In the genomic region with DNA sequence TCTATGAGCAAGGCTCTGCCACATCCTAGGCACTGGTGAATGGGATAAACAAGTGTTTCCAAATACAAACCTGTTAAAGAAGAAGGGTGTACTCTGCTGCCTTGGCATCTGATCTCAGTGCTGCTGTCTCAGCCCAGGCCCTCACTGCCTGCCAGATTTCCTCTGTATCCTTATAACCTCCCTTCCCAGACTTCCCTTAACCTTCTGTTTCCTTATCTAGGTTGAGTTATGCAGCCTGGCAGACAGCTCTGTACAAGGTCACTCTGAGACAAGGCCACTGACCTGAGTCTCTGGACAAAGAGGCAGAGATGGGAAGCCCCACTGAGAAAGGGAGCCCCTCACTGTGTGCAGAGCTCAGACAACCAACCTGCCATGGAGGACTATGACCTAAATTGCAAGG, we compare ENCODE assay signal across 29 mouse cellular contexts. TPM values are rescaled to one million over a fixed set of nuclear protein-coding genes. Genes with fewer than 3 reads are reported as not detected.
DNase-seq lines count a peak whose midpoint lies in the region; ATAC-seq lines count a peak whose summit lies in the region.
"Had no signal": no experiment of that assay in that cellular context is flagged by ENCODE, and none has a peak within 500 bp of the region (broad histone marks: within the 10 kb centered on the region; RNA-seq: fewer than 3 reads in every experiment).

No protein-coding gene starts in this region.

- peaks cover 5% of the 10 kb centered on the region for H3K4me1 ChIP-seq in heart, embryonic 10.5 days
- peaks cover 24% of the 10 kb centered on the region for H3K4me1 ChIP-seq in heart, embryonic 13.5 days
- peaks cover 6% of the 10 kb centered on the region for H3K4me1 ChIP-seq in heart, embryonic 16.5 days (ENCODE audit: control insufficient read depth, insufficient read depth, low read length)
- H3K4me1 ChIP-seq: embryonic facial prominence, embryonic 10.5 days; embryonic facial prominence, embryonic 13.5 days; forebrain, embryonic 12.5 days; forebrain, embryonic 15.5 days; hindbrain, embryonic 10.5 days; hindbrain, embryonic 13.5 days; intestine, embryonic 15.5 days; kidney, embryonic 15.5 days had no signal

- ATAC-seq in heart, embryonic 13.5 days (ENCODE audit: extremely low read depth, insufficient number of reproducible peaks, low FRiP score, low TSS enrichment): no peak
- ATAC-seq in heart, embryonic 16.5 days (replicated peaks; ENCODE audit: extremely low read depth, insufficient read depth, low FRiP score): peak; percentile 69
- ATAC-seq: activated CD4-positive, CD25-positive, alpha-beta regulatory T cell, adult 4 months; forebrain, embryonic 15.5 days; hindbrain, embryonic 16.5 days; intestine, embryonic 15.5 days had no signal

- no peak overlapping the region for H3K4me3 ChIP-seq in heart, embryonic 10.5 days
- no peak overlapping the region for H3K4me3 ChIP-seq in heart, embryonic 13.5 days
- no peak overlapping the region for H3K4me3 ChIP-seq in heart, embryonic 16.5 days (ENCODE audit: low read length)
- H3K4me3 ChIP-seq: embryonic facial prominence, embryonic 10.5 days; embryonic facial prominence, embryonic 13.5 days; erythroblast, embryonic 14.5 days; forebrain, embryonic 12.5 days; forebrain, embryonic 15.5 days; hindbrain, embryonic 10.5 days; hindbrain, embryonic 13.5 days; intestine, embryonic 15.5 days; kidney, embryonic 15.5 days had no signal

- no peak overlapping the region for H3K4me2 ChIP-seq in heart, embryonic 13.5 days
- no peak overlapping the region for H3K4me2 ChIP-seq in heart, embryonic 16.5 days (ENCODE audit: low read depth, low read length)
- H3K4me2 ChIP-seq: embryonic facial prominence, embryonic 13.5 days; forebrain, embryonic 12.5 days; forebrain, embryonic 15.5 days; hindbrain, embryonic 13.5 days; intestine, embryonic 15.5 days; kidney, embryonic 15.5 days had no signal

- peaks cover 80% of the 10 kb centered on the region for H3K36me3 ChIP-seq in heart, embryonic 10.5 days
- peaks cover 90% of the 10 kb centered on the region for H3K36me3 ChIP-seq in heart, embryonic 13.5 days
- peaks cover 44% of the 10 kb centered on the region for H3K36me3 ChIP-seq in heart, embryonic 16.5 days (ENCODE audit: control insufficient read depth, insufficient read depth)

- intact Hi-C loops in heart, postnatal 25 days (cut with DNase I): no loop called here

- 0 out of 2 replicates have a peak overlapping the region, but pooled peaks have one; percentile 24 for H3K9ac ChIP-seq in heart, embryonic 13.5 days
- H3K9ac ChIP-seq in heart, embryonic 16.5 days (ENCODE audit: low read length): no peak overlapping the region
- H3K9ac ChIP-seq: embryonic facial prominence, embryonic 13.5 days; forebrain, embryonic 12.5 days; forebrain, embryonic 15.5 days; hindbrain, embryonic 13.5 days; intestine, embryonic 15.5 days; kidney, embryonic 15.5 days had no signal

- no peaks in the 10 kb centered on the region for H3K9me3 ChIP-seq in heart, embryonic 10.5 days
- no peaks in the 10 kb centered on the region for H3K9me3 ChIP-seq in heart, embryonic 13.5 days
- no peaks in the 10 kb centered on the region for H3K9me3 ChIP-seq in heart, embryonic 16.5 days (replicated peaks; ENCODE audit: control insufficient read depth, low read length)
- H3K9me3 ChIP-seq: embryonic facial prominence, embryonic 10.5 days; embryonic facial prominence, embryonic 13.5 days; forebrain, embryonic 12.5 days; forebrain, embryonic 15.5 days; hindbrain, embryonic 10.5 days; hindbrain, embryonic 13.5 days; intestine, embryonic 15.5 days; kidney, embryonic 15.5 days had no signal

- no peaks in the 10 kb centered on the region for H3K27me3 ChIP-seq in heart, embryonic 10.5 days (ENCODE audit: insufficient read depth, poor library complexity, severe bottlenecking)
- H3K27me3 ChIP-seq in heart, embryonic 13.5 days (replicated peaks): no peaks in the 10 kb centered on the region
- no peaks in the 10 kb centered on the region for H3K27me3 ChIP-seq in heart, embryonic 16.5 days (ENCODE audit: control insufficient read depth, insufficient read depth, low read length)
- H3K27me3 ChIP-seq: embryonic facial prominence, embryonic 13.5 days; forebrain, embryonic 12.5 days; forebrain, embryonic 15.5 days; hindbrain, embryonic 13.5 days; intestine, embryonic 15.5 days; kidney, embryonic 15.5 days had no signal

- H3K27ac ChIP-seq in heart, embryonic 10.5 days: peak overlapping the region; percentile 62; the same call in 1 of the 2 replicates
- H3K27ac ChIP-seq in heart, embryonic 13.5 days (replicated peaks): peak overlapping the region; percentile 68
- peak overlapping the region; percentile 83 for H3K27ac ChIP-seq in heart, embryonic 16.5 days (ENCODE audit: low read length)
- H3K27ac ChIP-seq: embryonic facial prominence, embryonic 10.5 days; embryonic facial prominence, embryonic 13.5 days; forebrain, embryonic 12.5 days; forebrain, embryonic 15.5 days; hindbrain, embryonic 10.5 days; hindbrain, embryonic 13.5 days; intestine, embryonic 15.5 days; kidney, embryonic 15.5 days had no signal

- peak; percentile 34 to 62 for DNase-seq in adrenal gland, adult (ENCODE audit: inconsistent age in 2 of 2, low spot score in 1 of 2)
- DNase-seq in adrenal gland, postnatal 4 days (ENCODE audit: low spot score in 2 of 2): no peak
- DNase-seq in heart, embryonic 10.5 days (ENCODE audit: low spot score): no peak
- DNase-seq in heart, postnatal 25 days (ENCODE audit: low spot score): no peak
- DNase-seq in heart, postnatal 4 days: no peak
- DNase-seq in heart, adult 18-20 months: no peak
- DNase-seq: adrenal gland, adult 8-10 months; cerebellum, adult 11-12 months; cerebellum, adult 8-10 months; cerebellum, postnatal 10 days; cerebellum, postnatal 36 days; embryo, embryonic 11 days; gastrocnemius, postnatal 25 days; kidney, adult 11 months; kidney, adult 8-10 months; kidney, postnatal 10 days had no signal

RNA-seq across cellular contexts. Expression of a gene that starts 21.9 kb away (rescaled TPM):
- 10 to 100 TPM; 86.4 to 86.8 TPM for total RNA-seq in adrenal gland, postnatal 4 days (2021)
- 142 and 162 TPM in 2 replicates for polyA plus RNA-seq in heart, embryonic 10.5 days (2016; fragmentation: Nextera tagmentation; extraction: Ambion mirVana)
- 100 to 1,000 TPM; 103 to 105 TPM for total RNA-seq in heart, postnatal 25 days (2021)
- polyA plus RNA-seq in heart, embryonic 13.5 days (2015; fragmentation: Nextera tagmentation; extraction: Ambion mirVana): 118 and 123 TPM in 2 replicates
- total RNA-seq in heart, postnatal 4 days (2021): 100 to 1,000 TPM in 1 of 2 experiments, 10 to 100 TPM in 1; 99.3 to 107 TPM
- 117 and 127 TPM in 2 replicates for polyA plus RNA-seq in heart, embryonic 16.5 days (2015; fragmentation: Nextera tagmentation; extraction: Ambion mirVana)
- total RNA-seq in heart, adult 18-20 months (2021): 100 to 1,000 TPM; 106 to 120 TPM

RNA-seq across cellular contexts. Expression of a gene that starts 38.5 kb away (rescaled TPM):
- 10 to 100 TPM; 45.4 to 49.9 TPM for total RNA-seq in adrenal gland, postnatal 4 days (2021)
- polyA plus RNA-seq in heart, embryonic 10.5 days (2016; fragmentation: Nextera tagmentation; extraction: Ambion mirVana): 68.1 and 78.1 TPM in 2 replicates
- 10 to 100 TPM; 24.0 to 24.4 TPM for total RNA-seq in heart, postnatal 25 days (2021)
- polyA plus RNA-seq in heart, embryonic 13.5 days (2015; fragmentation: Nextera tagmentation; extraction: Ambion mirVana): 56.4 and 64.7 TPM in 2 replicates
- 10 to 100 TPM; 31.9 to 33.2 TPM for total RNA-seq in heart, postnatal 4 days (2021)
- 62.6 and 68.5 TPM in 2 replicates for polyA plus RNA-seq in heart, embryonic 16.5 days (2015; fragmentation: Nextera tagmentation; extraction: Ambion mirVana)
- 10 to 100 TPM; 22.8 to 23.2 TPM for total RNA-seq in heart, adult 18-20 months (2021)

RNA-seq across cellular contexts. Expression of a gene that starts 53.5 kb away (rescaled TPM):
- 100 to 1,000 TPM; 100 to 105 TPM for total RNA-seq in adrenal gland, postnatal 4 days (2021)
- 37.1 and 50.4 TPM in 2 replicates for polyA plus RNA-seq in heart, embryonic 10.5 days (2016; fragmentation: Nextera tagmentation; extraction: Ambion mirVana)
- 10 to 100 TPM; 40.5 to 43.7 TPM for total RNA-seq in heart, postnatal 25 days (2021)
- 31.5 and 31.9 TPM in 2 replicates for polyA plus RNA-seq in heart, embryonic 13.5 days (2015; fragmentation: Nextera tagmentation; extraction: Ambion mirVana)
- total RNA-seq in heart, postnatal 4 days (2021): 100 to 1,000 TPM; 103 to 104 TPM
- 31.1 and 32.3 TPM in 2 replicates for polyA plus RNA-seq in heart, embryonic 16.5 days (2015; fragmentation: Nextera tagmentation; extraction: Ambion mirVana)
- total RNA-seq in heart, adult 18-20 months (2021): 10 to 100 TPM; 36.6 to 38.1 TPM

RNA-seq across cellular contexts. Expression of a gene that starts 53.8 kb away (rescaled TPM):
- 1 to 10 TPM; 1.1 to 1.2 TPM for total RNA-seq in adrenal gland, postnatal 4 days (2021)
- 0.95 and 1.8 TPM in 2 replicates for polyA plus RNA-seq in heart, embryonic 10.5 days (2016; fragmentation: Nextera tagmentation; extraction: Ambion mirVana)
- total RNA-seq in heart, postnatal 25 days (2021): under 1 TPM; 0.60 to 0.61 TPM
- polyA plus RNA-seq in heart, embryonic 13.5 days (2015; fragmentation: Nextera tagmentation; extraction: Ambion mirVana): 0.88 and 0.94 TPM in 2 replicates
- total RNA-seq in heart, postnatal 4 days (2021): under 1 TPM; 0.48 to 0.77 TPM
- 1.5 and 1.7 TPM in 2 replicates for polyA plus RNA-seq in heart, embryonic 16.5 days (2015; fragmentation: Nextera tagmentation; extraction: Ambion mirVana)
- under 1 TPM; 0.49 to 0.77 TPM for total RNA-seq in heart, adult 18-20 months (2021)
- total RNA-seq: gastrocnemius, postnatal 25 days had no signal
- polyA plus RNA-seq: activated CD4-positive, CD25-positive, alpha-beta regulatory T cell, adult 4 months had no signal

Comparison
In these comparisons a context has a peak if more than half of its experiments do, and no peak if none do; other contexts are left out.
1. DNase-seq: peak in adrenal gland, adult (2 of 2); none in adrenal gland, postnatal 4 days (0 of 2), heart, embryonic 10.5 days (single experiment), heart, postnatal 25 days (single experiment), heart, postnatal 4 days (single experiment) and heart, adult 18-20 months (0 of 2).
2. Peak in every context shown above with its lines, with median percentiles within 50 percentile points of each other: H3K27ac ChIP-seq.